Mouse (Mus musculus) common myeloid progenitor, adult 5-6 weeks (primary cell): ENCODE results near the gene Bicra. TPM values are rescaled to one million over a fixed set of nuclear protein-coding genes. Genes with fewer than 3 reads are reported as not detected.

Source experiments
- ATAC-seq: replicated peaks from 2 replicates; pipeline ENCODE4 v1.8.0; 2016; ENCODE audit warnings: low read depth, mild to moderate bottlenecking, moderate TSS enrichment, inconsistent platforms; ENCODE audit not compliant: poor library complexity, severe bottlenecking
- total RNA-seq: library from RNA; stranded (forward); fragments of 200-1000, 187-1606 nt; gene quantifications from 2 replicates; pipeline ENCODE4 v1.2.3, GENCODE M21; 2017

Bicra gene
- total RNA-seq, 1 experiment from 2014 or later, result 2.5 TPM

DNA sequence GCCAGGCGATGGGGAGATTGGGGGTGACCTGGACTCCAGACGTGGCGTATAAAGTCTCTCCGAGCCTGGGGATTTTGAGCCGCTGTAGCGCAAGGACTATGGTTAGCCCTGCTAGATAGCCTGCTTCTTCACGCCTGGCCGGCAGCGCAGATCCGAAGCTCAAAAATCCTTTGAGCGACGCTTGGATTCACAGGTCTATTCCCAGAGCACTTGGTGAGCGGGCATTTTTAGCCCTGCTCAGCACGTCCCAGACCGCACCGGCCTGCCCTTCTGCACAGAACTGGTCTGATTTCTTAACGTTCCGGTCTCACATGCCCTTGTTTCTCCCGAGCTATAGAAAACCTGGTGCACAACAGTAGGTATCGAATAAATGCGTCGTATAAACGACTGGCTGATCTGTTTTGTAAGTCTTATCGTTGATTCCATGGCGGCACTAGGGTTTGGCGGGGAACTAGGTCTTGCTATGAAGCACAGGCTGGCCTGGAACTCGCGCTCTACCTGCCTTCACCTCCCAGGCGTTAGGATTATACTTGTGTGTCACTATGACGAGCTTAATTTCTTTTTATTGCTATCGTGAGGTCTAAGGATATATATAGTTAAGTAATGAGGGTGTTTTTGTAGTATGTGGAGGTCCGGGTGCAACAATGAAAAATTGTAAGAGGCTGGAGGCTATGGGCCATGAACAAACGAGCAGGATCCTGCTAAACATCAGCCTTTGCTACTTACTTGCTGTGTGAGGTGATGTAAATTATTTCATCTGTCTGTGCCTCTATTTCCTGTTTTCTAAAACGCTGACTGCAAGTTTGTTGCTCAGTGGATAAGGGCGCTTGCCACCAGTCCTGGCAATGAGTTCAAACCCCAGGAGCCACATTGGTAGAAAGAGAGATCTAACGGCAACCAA lies 1.2 kb upstream of the Bicra start:
- ATAC-seq, result no peak

- peak; percentile 61 for ATAC-seq
Observed at GRCm38 (mm10) chr7:16048164-16048564, 443 bp upstream of the Bicra start.

GRCm38 (mm10) chr7:16046481-16047337 lies 1.0 kb downstream of the Bicra start:
- ATAC-seq, result peak; percentile 47

GRCm38 (mm10) chr7:16046101-16046480 lies 1.6 kb downstream of the Bicra start:
- ATAC-seq, result peak; percentile 38

DNA sequence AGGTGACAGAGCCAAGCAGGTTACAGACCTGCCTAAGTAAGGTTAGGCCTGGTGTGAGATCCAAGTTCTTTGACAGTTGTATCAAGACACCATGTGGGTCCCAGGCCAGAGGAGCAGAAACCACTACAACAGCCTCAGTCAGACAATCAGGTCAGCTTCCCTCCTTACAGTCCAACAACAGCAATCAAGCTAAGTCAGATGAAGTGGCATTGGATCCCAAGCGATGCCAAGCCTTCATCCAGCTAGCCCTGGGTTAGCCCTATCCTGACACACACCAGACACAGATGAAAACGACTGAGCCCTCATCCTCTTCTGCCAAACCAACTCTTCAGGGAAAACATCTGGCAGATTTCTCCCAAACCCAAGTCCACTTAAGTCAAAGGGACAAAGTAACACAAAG lies 2.2 kb downstream of the Bicra start:
- no peak for ATAC-seq

DNA sequence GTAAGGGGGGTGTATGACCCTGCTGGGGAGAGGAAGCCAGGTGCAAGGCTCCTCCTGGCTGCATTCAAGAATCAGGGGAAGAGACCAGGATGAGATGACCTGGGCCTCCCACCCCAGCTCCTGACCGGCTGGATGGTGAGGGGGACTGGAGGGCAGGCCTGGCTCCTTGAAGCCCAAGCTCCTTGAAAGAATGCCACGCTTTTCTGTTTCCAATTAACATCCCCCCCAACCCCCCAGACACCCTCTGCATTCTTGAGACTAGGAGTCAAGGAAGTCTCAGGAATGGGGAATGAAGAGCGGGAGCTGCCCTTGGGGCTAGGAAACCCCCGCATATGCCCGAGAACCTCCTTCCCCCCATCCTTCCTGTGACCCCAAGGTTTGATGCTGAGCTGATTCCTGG lies 3.2 kb downstream of the Bicra start:
- ATAC-seq, result no peak

GRCm38 (mm10) chr7:16043861-16044435 lies 3.8 kb downstream of the Bicra start:
- no peak for ATAC-seq

DNA sequence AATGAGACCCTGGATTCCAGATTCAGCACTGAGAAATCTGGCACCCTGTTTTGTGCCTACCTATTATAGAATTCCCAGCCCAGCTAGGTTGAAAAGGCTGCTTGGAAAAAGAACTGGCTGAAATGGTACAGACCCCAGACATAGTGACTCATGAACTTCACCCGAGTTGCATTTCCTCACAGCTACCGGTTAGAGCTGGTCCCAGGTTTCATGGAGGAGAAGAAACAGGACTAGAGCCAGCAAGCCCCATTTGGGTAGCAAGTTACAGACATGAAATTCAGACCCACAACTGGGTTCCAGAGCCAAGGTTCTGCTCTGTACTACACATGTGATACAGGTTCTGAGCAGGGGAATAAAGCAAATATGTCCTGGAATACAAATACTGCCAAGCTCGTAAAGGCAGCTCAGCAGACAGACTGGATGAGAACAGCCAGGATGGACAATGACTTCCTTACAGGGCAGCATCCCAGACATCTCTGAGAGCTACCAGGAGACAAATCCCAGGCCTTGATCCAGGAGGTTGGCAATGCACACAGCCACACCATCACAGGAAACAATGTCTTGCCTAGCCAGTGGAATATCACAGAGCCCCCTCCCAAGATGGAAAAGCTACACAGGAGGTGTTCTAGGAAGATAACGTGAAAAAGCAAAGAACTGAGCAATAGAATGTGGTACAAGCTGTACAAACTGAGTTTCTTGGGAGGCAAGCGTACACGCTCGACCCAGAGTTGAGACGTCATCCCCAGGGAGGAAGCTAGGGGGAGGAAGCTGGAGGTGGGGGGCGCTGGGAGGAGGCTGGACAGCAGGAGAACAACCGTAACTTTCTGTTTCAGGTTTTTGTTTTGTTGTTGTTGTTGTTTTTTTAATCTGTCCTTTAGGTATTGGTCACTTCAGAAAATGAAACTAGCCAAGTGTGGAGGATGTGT lies 4.6 kb downstream of the Bicra start:
- ATAC-seq, result no peak

DNA sequence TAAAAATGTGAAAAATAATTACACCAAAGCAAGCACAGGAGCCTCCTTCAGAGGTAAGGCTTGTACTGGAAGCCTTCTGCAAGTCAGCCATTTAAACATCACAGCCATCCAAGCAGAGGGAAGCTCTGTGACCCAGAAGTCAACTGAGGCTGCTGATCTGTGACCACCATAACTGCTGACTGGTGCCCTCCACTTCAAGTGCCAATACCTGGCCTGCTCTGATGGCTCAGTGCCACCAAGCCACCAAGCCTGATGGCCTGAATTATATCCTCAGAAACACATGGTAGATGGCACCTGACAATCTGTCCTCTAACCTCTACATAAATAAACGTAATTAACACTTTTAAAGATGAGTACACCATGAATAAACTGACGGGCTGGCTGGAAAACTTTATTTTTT lies 6.5 kb downstream of the Bicra start:
- no peak for ATAC-seq

GRCm38 (mm10) chr7:16039363-16039762 lies 8.4 kb downstream of the Bicra start:
- ATAC-seq, result peak; percentile 31

- ATAC-seq, result no peak
Observed at GRCm38 (mm10) chr7:16036972-16037371, 10.7 kb downstream of the Bicra start.

DNA sequence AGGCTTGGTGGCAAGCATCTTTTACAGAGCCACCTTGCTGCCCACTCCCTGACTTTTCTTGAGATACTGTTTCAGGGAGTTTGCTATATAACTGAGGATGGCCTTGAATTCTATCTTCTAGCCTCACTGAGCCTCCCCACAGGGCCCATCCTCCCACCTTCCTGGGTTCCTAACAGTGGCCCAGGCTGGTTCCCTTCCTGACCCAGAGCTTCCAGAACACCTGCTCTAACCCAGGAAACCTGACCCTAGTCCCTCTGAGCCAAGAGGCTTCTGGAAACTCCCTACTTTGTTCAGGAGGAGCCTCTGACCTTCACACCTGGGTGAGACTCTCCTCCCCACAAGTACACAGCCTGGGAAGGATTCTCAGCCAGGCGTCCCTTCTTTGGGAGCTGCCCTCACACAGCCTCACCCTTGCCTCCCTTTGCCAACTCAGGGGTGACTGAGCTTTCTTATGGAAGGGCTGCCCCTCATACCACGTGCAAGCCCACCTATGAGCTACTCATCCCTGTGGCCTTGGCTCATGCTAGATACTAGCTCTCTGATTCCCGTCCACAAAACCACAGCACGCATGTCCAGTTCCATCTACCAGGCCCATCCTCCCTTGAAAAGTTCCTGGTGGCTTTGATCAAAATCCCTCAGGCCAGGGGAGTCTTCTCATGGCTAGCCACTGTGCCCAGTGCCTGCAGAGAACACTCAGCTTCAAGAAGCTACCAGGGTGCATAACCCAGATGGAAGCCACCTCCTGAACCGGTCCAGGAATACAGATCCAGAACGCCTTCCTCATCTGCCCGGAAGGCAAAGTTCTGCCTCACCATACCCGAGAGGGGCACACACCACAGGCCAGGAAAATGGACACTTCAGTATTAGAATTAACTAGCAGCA lies 13.9 kb downstream of the Bicra start:
- ATAC-seq, result no peak

DNA sequence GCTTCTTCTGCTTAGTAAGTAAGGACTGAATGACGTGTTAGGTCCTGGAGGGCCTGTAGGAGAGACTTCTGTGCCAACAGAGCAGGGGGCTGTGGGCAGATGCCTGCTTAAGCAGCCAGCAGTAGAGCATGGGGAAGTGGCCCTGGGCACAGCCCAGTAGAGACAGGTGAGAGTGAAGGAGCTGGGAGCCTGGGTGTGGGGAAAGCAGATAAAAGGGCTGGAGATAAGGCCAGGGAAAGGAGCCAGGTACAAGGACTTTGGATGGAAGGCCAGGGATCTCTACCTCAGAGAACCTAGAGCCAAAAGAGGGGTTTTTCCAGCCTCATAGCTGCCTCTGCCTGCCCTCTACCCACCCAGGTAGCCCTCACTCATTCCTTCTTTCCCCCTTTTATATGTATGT lies 14.7 kb downstream of the Bicra start:
- ATAC-seq, result no peak

GRCm38 (mm10) chr7:16031072-16031471 lies 16.6 kb downstream of the Bicra start:
- ATAC-seq, result no peak

DNA sequence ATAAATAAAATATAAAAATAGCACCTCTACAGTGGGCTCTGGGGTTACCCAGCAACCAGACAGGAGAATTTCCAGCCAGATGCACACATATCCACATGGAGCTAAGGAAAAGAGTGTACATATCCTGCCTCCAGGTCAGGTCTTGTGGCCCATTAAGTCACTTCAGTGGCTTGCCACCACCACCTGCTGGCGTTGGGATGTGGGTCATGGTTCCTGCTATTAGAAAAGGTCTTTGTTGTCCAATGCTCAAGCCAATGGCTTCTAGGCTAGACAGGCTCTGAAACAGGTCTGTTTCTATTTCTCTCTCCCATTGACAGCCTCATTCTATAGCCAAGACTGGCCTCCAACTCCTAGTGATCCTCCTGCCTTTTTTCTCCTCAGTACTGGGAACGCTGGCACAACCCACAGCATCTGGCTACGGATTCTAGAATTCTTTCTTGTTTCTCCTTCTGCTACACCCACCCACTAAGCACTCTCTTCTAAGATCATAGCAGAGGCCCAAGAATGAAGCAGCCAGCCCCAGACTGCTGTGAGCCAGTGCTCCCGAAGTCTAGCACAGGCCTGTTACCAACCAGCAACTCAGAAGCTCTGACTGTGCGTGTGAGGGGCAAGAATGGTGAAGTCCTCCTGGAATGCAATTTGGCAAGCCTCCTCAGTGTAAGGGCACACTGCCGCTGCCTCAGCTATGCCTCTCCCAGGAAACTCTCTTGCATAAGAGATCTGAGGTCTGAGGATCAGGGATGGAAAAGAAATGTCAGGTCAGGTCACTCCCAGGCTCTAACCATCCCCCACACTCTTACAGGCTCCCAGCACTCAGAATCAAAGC lies 19.4 kb downstream of the Bicra start:
- no peak for ATAC-seq

GRCm38 (mm10) chr7:16024603-16025222 lies 23.0 kb downstream of the Bicra start:
- no peak for ATAC-seq

GRCm38 (mm10) chr7:16019256-16020094 lies 28.2 kb downstream of the Bicra start:
- ATAC-seq, result peak; percentile 13; the same call in 1 of the 2 replicates
